Mouse (Mus musculus): ENCODE data around the gene Rasa3. TPM values are rescaled to one million over a fixed set of nuclear protein-coding genes. Genes with fewer than 3 reads are reported as not detected.

Gene Rasa3
- polyA plus RNA-seq, 1 experiment from 2014 or later, result 19.2 TPM

- 49% methylated on average over 9 of the region's 9 CpGs for WGBS (ENCODE audit: insufficient replicate concordance)
- H3K27me3 ChIP-seq (ENCODE audit: control insufficient read depth, insufficient read depth, low read depth, low read length), result no peaks in the 10 kb centered on the region
- H3K4me2 ChIP-seq (ENCODE audit: low read depth, low read length), result no peak overlapping the region
- H3K9me3 ChIP-seq (replicated peaks; ENCODE audit: control insufficient read depth, low read length), result no peaks in the 10 kb centered on the region
- no peaks in the 10 kb centered on the region for H3K4me1 ChIP-seq (ENCODE audit: control insufficient read depth, low read depth, low read length)
- no peak overlapping the region for H3K9ac ChIP-seq (ENCODE audit: low read depth, low read length)
- H3K4me3 ChIP-seq (ENCODE audit: low read depth, low read length), result no peak overlapping the region
- H3K36me3 ChIP-seq (ENCODE audit: control insufficient read depth, insufficient read depth), result no peaks in the 10 kb centered on the region
- ATAC-seq (ENCODE audit: low read depth), result no peak
- H3K27ac ChIP-seq (ENCODE audit: low read length), result no peak overlapping the region
Measured at GRCm38 (mm10) chr8:13548831-13549230, 128.6 kb downstream of the Rasa3 start.

- Histone ChIP-seq H3K4me1 (ENCODE audit: control insufficient read depth, low read depth, low read length) (no peaks in the 10 kb centered on the region), H3K27ac (ENCODE audit: low read length) (no peak overlapping the region), H3K4me2 (ENCODE audit: low read depth, low read length) (no peak overlapping the region), H3K9me3 (replicated peaks; ENCODE audit: control insufficient read depth, low read length) (no peaks in the 10 kb centered on the region), H3K4me3 (ENCODE audit: low read depth, low read length) (no peak overlapping the region), H3K36me3 (ENCODE audit: control insufficient read depth, insufficient read depth) (no peaks in the 10 kb centered on the region), H3K27me3 (ENCODE audit: control insufficient read depth, insufficient read depth, low read depth, low read length) (no peaks in the 10 kb centered on the region), H3K9ac (ENCODE audit: low read depth, low read length) (no peak overlapping the region)
- 43% methylated on average over 4 of the region's 4 CpGs for WGBS (ENCODE audit: insufficient replicate concordance)
- ATAC-seq (ENCODE audit: low read depth), result no peak
Measured at GRCm38 (mm10) chr8:13548235-13548634, 129.2 kb downstream of the Rasa3 start.

DNA sequence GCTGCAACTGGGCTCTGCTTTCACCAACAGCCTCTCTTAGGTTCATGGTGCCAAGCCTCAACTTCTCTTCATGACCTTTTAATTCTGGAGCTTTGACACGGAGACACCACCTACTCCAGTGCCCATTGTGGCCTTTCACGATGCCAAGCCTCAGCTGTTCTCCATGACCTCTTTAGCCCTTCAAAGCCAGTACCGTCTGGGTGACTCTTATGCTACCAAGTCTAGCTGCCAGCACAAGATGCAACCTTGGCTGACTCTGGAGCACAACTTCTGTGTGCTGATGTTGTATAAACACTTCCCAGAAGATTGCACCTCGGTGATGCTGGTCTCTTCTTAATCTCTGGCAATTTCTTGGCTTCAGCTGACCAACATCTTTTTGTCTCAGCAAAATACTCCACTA lies 131.0 kb downstream of the Rasa3 start:
- WGBS (ENCODE audit: insufficient replicate concordance), result 61% methylated on average over 4 of the region's 4 CpGs
- Histone ChIP-seq H3K36me3 (ENCODE audit: control insufficient read depth, insufficient read depth) (no peaks in the 10 kb centered on the region), H3K9ac (ENCODE audit: low read depth, low read length) (no peak overlapping the region), H3K4me3 (ENCODE audit: low read depth, low read length) (no peak overlapping the region), H3K4me2 (ENCODE audit: low read depth, low read length) (no peak overlapping the region), H3K4me1 (ENCODE audit: control insufficient read depth, low read depth, low read length) (no peaks in the 10 kb centered on the region), H3K27me3 (ENCODE audit: control insufficient read depth, insufficient read depth, low read depth, low read length) (no peaks in the 10 kb centered on the region), H3K9me3 (replicated peaks; ENCODE audit: control insufficient read depth, low read length) (no peaks in the 10 kb centered on the region), H3K27ac (ENCODE audit: low read length) (no peak overlapping the region)
- no peak for ATAC-seq (ENCODE audit: low read depth)

DNA sequence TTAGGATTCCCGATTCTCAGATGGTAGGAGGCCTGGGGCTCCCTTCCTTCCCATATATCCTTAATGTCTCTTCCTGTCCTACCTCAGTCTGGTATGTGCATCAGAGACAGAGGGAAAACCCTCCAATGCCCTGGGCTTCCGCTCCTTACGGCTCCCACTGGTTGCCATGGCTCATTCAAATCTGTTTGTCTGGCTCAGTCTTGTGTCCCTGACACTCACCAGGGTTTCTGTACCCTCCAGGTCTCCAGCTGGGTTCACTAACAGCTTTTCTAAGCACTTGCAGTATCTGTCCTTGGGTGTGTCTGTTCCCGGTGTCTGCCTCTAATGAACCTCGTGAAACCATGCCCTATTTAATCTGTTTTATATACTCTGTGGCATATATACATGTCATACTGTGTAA lies 135.9 kb downstream of the Rasa3 start:
- Histone ChIP-seq H3K4me1 (ENCODE audit: control insufficient read depth, low read depth, low read length) (no peaks in the 10 kb centered on the region), H3K9me3 (replicated peaks; ENCODE audit: control insufficient read depth, low read length) (no peaks in the 10 kb centered on the region), H3K27me3 (ENCODE audit: control insufficient read depth, insufficient read depth, low read depth, low read length) (no peaks in the 10 kb centered on the region), H3K27ac (ENCODE audit: low read length) (no peak overlapping the region), H3K4me3 (ENCODE audit: low read depth, low read length) (no peak overlapping the region), H3K9ac (ENCODE audit: low read depth, low read length) (no peak overlapping the region), H3K36me3 (ENCODE audit: control insufficient read depth, insufficient read depth) (no peaks in the 10 kb centered on the region), H3K4me2 (ENCODE audit: low read depth, low read length) (no peak overlapping the region)
- no peak for ATAC-seq (ENCODE audit: low read depth)
- WGBS (ENCODE audit: insufficient replicate concordance), result 59% methylated on average over 5 of the region's 5 CpGs

GRCm38 (mm10) chr8:13540122-13540521 lies 137.3 kb downstream of the Rasa3 start:
- Histone ChIP-seq H3K4me2 (ENCODE audit: low read depth, low read length) (no peak overlapping the region), H3K27ac (ENCODE audit: low read length) (no peak overlapping the region), H3K9ac (ENCODE audit: low read depth, low read length) (no peak overlapping the region), H3K36me3 (ENCODE audit: control insufficient read depth, insufficient read depth) (no peaks in the 10 kb centered on the region), H3K9me3 (replicated peaks; ENCODE audit: control insufficient read depth, low read length) (no peaks in the 10 kb centered on the region), H3K4me1 (ENCODE audit: control insufficient read depth, low read depth, low read length) (no peaks in the 10 kb centered on the region), H3K4me3 (ENCODE audit: low read depth, low read length) (no peak overlapping the region), H3K27me3 (ENCODE audit: control insufficient read depth, insufficient read depth, low read depth, low read length) (no peaks in the 10 kb centered on the region)
- WGBS (ENCODE audit: insufficient replicate concordance), result 60% methylated on average over 5 of the region's 5 CpGs
- no peak for ATAC-seq (ENCODE audit: low read depth)

DNA sequence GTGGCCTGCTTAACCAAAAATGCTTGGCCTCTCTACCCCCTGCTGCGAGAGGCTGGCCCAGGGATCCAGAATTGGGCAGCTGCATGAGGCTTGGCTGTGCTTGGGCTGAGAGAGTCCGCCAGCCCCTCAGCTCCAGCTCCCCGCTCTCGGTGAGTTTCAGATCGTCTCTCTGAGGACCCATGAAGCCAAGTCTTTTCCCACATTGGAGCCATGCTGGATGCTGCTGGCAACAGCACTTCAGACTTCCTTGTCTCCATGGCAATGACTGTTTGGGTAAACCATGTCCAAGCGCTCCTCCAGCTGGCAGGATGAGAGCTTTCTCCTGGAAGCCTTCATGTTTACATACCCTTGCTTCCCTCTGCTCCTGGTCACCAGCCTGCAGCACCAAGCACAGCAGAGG lies 138.6 kb downstream of the Rasa3 start:
- H3K4me2 ChIP-seq (ENCODE audit: low read depth, low read length), result no peak overlapping the region
- no peak overlapping the region for H3K27ac ChIP-seq (ENCODE audit: low read length)
- no peaks in the 10 kb centered on the region for H3K9me3 ChIP-seq (replicated peaks; ENCODE audit: control insufficient read depth, low read length)
- ATAC-seq (ENCODE audit: low read depth), result no peak
- no peaks in the 10 kb centered on the region for H3K4me1 ChIP-seq (ENCODE audit: control insufficient read depth, low read depth, low read length)
- no peak overlapping the region for H3K4me3 ChIP-seq (ENCODE audit: low read depth, low read length)
- no peaks in the 10 kb centered on the region for H3K27me3 ChIP-seq (ENCODE audit: control insufficient read depth, insufficient read depth, low read depth, low read length)
- no peak overlapping the region for H3K9ac ChIP-seq (ENCODE audit: low read depth, low read length)
- H3K36me3 ChIP-seq (ENCODE audit: control insufficient read depth, insufficient read depth), result no peaks in the 10 kb centered on the region
- WGBS (ENCODE audit: insufficient replicate concordance), result 56% methylated on average over 6 of the region's 6 CpGs

DNA sequence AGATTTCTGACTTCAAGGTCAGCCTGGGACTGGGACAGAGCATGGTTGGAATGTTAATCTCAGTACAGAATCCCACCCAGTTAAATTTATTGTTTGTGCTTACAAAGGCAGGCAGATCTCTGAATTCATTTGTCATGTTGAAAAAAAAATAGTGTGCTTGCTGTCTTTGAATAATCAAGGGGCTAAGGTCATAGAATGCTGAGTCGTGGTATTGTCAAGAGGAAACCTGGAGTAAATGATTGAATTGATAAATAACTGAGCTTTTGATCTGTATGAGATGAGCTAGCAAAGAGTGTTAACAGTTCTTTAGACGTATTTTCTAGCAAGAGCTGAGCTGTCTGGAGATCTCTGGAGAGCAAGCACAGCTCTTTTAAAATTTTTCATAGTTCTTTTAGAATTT lies 140.3 kb downstream of the Rasa3 start:
- no peak overlapping the region for H3K27ac ChIP-seq (ENCODE audit: low read length)
- no peak for ATAC-seq (ENCODE audit: low read depth)
- 27% methylated on average over 2 of the region's 2 CpGs for WGBS (ENCODE audit: insufficient replicate concordance)

DNA sequence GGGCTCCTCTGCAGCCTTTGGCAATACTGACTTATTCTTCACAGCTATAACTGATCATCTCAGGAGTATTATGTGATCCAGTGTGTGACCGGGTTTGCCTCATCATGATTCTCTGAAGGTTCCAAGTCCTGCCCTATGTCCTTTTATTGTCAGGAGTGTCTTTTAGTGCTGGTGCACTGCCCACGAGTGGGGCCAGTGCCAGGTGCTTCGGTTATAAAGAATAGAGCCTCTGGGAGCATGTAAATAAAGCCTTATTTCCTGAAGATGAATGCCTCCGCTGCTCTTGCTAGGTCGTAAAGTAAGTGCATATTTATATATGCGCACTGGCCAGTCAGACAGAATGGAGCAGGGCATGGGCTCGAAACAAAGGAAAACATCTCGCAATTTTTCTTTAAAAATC lies 144.3 kb downstream of the Rasa3 start:
- no peaks in the 10 kb centered on the region for H3K36me3 ChIP-seq (ENCODE audit: control insufficient read depth, insufficient read depth)
- H3K9me3 ChIP-seq (replicated peaks; ENCODE audit: control insufficient read depth, low read length), result no peaks in the 10 kb centered on the region
- no peak overlapping the region for H3K27ac ChIP-seq (ENCODE audit: low read length)
- no peaks in the 10 kb centered on the region for H3K27me3 ChIP-seq (ENCODE audit: control insufficient read depth, insufficient read depth, low read depth, low read length)
- no peaks in the 10 kb centered on the region; the same call in 1 of the 2 replicates for H3K4me1 ChIP-seq (ENCODE audit: control insufficient read depth, low read depth, low read length)
- WGBS (ENCODE audit: insufficient replicate concordance), result 63% methylated on average over 8 of the region's 8 CpGs
- no peak overlapping the region for H3K9ac ChIP-seq (ENCODE audit: low read depth, low read length)
- no peak overlapping the region for H3K4me2 ChIP-seq (ENCODE audit: low read depth, low read length)
- ATAC-seq (ENCODE audit: low read depth), result no peak
- H3K4me3 ChIP-seq (ENCODE audit: low read depth, low read length), result no peak overlapping the region

More for the DNA sequence above, 140.3 kb downstream of the Rasa3 start:
- Histone ChIP-seq H3K36me3 (ENCODE audit: control insufficient read depth, insufficient read depth) (no peaks in the 10 kb centered on the region), H3K9me3 (replicated peaks; ENCODE audit: control insufficient read depth, low read length) (no peaks in the 10 kb centered on the region), H3K4me1 (ENCODE audit: control insufficient read depth, low read depth, low read length) (no peaks in the 10 kb centered on the region), H3K4me3 (ENCODE audit: low read depth, low read length) (no peak overlapping the region), H3K27me3 (ENCODE audit: control insufficient read depth, insufficient read depth, low read depth, low read length) (no peaks in the 10 kb centered on the region), H3K9ac (ENCODE audit: low read depth, low read length) (no peak overlapping the region), H3K4me2 (ENCODE audit: low read depth, low read length) (no peak overlapping the region)

- 52% methylated on average over 9 of the region's 9 CpGs for WGBS (ENCODE audit: insufficient replicate concordance)
- no peak overlapping the region for H3K4me3 ChIP-seq (ENCODE audit: low read depth, low read length)
- no peak overlapping the region for H3K9ac ChIP-seq (ENCODE audit: low read depth, low read length)
- no peaks in the 10 kb centered on the region for H3K9me3 ChIP-seq (replicated peaks; ENCODE audit: control insufficient read depth, low read length)
- no peak overlapping the region for H3K27ac ChIP-seq (ENCODE audit: low read length)
- no peak overlapping the region for H3K4me2 ChIP-seq (ENCODE audit: low read depth, low read length)
- no peaks in the 10 kb centered on the region; the same call in 1 of the 2 replicates for H3K4me1 ChIP-seq (ENCODE audit: control insufficient read depth, low read depth, low read length)
- H3K36me3 ChIP-seq (ENCODE audit: control insufficient read depth, insufficient read depth), result no peaks in the 10 kb centered on the region
- no peak for ATAC-seq (ENCODE audit: low read depth)
- H3K27me3 ChIP-seq (ENCODE audit: control insufficient read depth, insufficient read depth, low read depth, low read length), result no peaks in the 10 kb centered on the region
Measured at GRCm38 (mm10) chr8:13531602-13532171, 145.7 kb downstream of the Rasa3 start.
